Mouse (Mus musculus) thymus, adult 2 months (tissue): ENCODE results near the gene Rab1a.

Experiments used
- CTCF ChIP-seq: fragments of 200-500 bp; IDR thresholded peaks from 2 replicates; pipeline ENCODE4 v1.5.1; 2012; ENCODE audit warnings: mild to moderate bottlenecking, control low read depth, low read length, moderate library complexity, borderline replicate concordance; ENCODE audit not compliant: control insufficient read depth, poor library complexity, insufficient read depth; ENCODE audit errors: extremely low read depth
- POLR2A ChIP-seq: fragments of 200-500 bp; IDR thresholded peaks from 2 replicates; pipeline ENCODE4 v1.6.1; 2012; ENCODE audit warnings: mild to moderate bottlenecking, low read length, control low read depth, moderate library complexity; ENCODE audit not compliant: control insufficient read depth, poor library complexity, insufficient read depth; ENCODE audit errors: extremely low read depth

- TF ChIP-seq CTCF, result no peak
- no peak for TF ChIP-seq POLR2A
Observed at GRCm38 (mm10) chr11:20253088-20253487, 51.9 kb downstream of the Rab1a start.
